Mouse (Mus musculus) kidney, postnatal 0 days (tissue): ENCODE results near the gene Rap1a. TPM values are rescaled to one million over a fixed set of nuclear protein-coding genes. Genes with fewer than 3 reads are reported as not detected.

Experiments
- ATAC-seq: fragments of 200-750 bp; cut with Nextera tagmentation; replicated peaks from 2 replicates; pipeline ENCODE4 v1.8.0; 2017; ENCODE audit warnings: low read depth, moderate number of reproducible peaks, moderate TSS enrichment, moderate library complexity; ENCODE audit not compliant: low FRiP score
- DNase-seq: peaks from one replicate; pipeline ENCODE4 v3.0.0-alpha.2; 2016; ENCODE audit warnings: low spot score
- H3K27ac ChIP-seq: fragments of 300-500 bp; sonication (generic); 2 replicates; pipeline ENCODE4 v1.5.1; 2014; ENCODE audit warnings: mild to moderate bottlenecking
- H3K27me3 ChIP-seq: fragments of 300-500 bp; sonication (generic); 2 replicates; pipeline ENCODE4 v1.6.1; 2014; ENCODE audit warnings: low read length, mixed read lengths; ENCODE audit not compliant: insufficient read depth
- H3K36me3 ChIP-seq: fragments of 300-500 bp; sonication (generic); 2 replicates; pipeline ENCODE4 v1.6.1; 2014; ENCODE audit warnings: low read length, mixed read lengths; ENCODE audit not compliant: insufficient read depth
- H3K4me1 ChIP-seq: fragments of 300-500 bp; sonication (generic); replicated peaks from 2 replicates; pipeline ENCODE4 v1.6.1; 2014; ENCODE audit warnings: antibody characterized with exemption, low read length, mixed read lengths; ENCODE audit not compliant: insufficient read depth
- H3K4me2 ChIP-seq: fragments of 300-500 bp; sonication (generic); 2 replicates; pipeline ENCODE4 v1.6.1; 2014; ENCODE audit warnings: mild to moderate bottlenecking, low read length, moderate library complexity, mixed read lengths
- H3K4me3 ChIP-seq: fragments of 300-500 bp; sonication (generic); replicated peaks from 2 replicates; pipeline ENCODE4 v1.5.1; 2014; ENCODE audit warnings: low read depth, low read length
- H3K9ac ChIP-seq: fragments of 300-500 bp; sonication (generic); 2 replicates; pipeline ENCODE4 v1.6.1; 2014; ENCODE audit warnings: low read depth, low read length
- H3K9me3 ChIP-seq: fragments of 300-500 bp; sonication (generic); replicated peaks from 2 replicates; pipeline ENCODE4 v1.6.1; 2016; ENCODE audit warnings: low read length, inconsistent platforms, mixed read lengths
- CTCF ChIP-seq: IDR thresholded peaks from 2 replicates; pipeline ENCODE4 v1.5.1; 2016; ENCODE audit warnings: antibody characterized with exemption, low read depth, mild to moderate bottlenecking, moderate library complexity
- WGBS: fragments of 180-500 bp; shearing (Covaris S2); extraction: QIAGEN DNeasy Blood & Tissue Kit; methylation state at CpG from one replicate; pipeline ENCODE4 v1.1.7; 2014; 5-methylcytosine and 5-hydroxymethylcytosine counted together
- polyA plus RNA-seq: library from polyadenylated mRNA; unstranded; fragments of >200 nt; fragmentation: Nextera tagmentation; extraction: Ambion mirVana; gene quantifications from 2 replicates; pipeline ENCODE4 v1.2.1, GENCODE M21; 2015

Gene Rap1a
- polyA plus RNA-seq, 1 experiment from 2014 or later: 111 TPM

DNA sequence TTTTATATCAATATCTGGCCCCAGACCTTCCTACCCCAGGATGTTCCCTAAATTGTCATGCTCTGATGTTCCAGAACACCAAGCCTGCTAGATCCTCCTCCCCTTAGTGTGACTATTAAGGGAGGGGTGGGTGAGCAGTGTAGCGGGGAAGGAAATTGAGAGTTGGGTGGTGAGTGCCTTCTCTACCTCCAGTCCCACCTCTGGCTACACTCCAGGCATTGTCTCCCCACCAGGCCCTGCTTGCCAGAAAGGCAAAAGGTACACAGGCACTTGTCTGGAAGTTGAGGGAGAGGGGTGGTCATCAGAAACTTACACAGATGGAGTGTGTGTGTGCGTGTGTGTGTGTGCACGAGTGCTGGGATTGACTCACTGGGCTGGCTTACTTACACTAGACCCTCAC lies 78.6 kb downstream of the Rap1a start:
- Histone ChIP-seq H3K4me3 (no peak overlapping the region), H3K9me3 (no peaks in the 10 kb centered on the region), H3K27me3 (no peaks in the 10 kb centered on the region), H3K4me1 (no peaks in the 10 kb centered on the region), H3K36me3 (no peaks in the 10 kb centered on the region), H3K27ac (no peak overlapping the region), H3K9ac (no peak overlapping the region), H3K4me2 (no peak overlapping the region)
- no peak for TF ChIP-seq CTCF
- 93% methylated on average over 3 of the region's 3 CpGs for WGBS
- DNase-seq (no peak), ATAC-seq (no peak)

DNA sequence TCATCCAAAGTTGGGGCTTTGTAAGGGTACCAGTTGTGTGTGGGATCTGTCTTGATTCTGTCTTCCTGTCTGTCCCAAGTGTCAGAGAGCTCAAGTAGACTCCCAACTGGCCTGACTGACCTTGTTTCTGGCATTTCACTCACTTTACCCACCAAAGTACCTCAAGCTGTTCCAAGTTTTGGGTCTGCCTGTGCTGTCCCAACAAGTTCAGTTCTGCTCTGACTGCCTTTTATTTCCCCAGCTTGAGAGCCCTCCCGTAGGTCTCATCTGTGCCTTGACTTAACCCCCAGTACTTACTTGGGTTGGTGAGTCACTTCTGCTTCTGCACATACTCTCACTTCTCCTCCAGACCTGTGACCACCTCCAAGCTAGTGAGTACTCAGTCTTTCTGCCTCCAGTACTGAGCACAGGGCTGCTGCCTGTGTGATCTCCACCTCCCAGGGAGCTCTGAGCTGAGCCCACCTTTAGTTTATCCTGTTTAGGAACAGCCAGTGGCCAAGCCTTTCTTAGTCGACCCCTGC lies 79.4 kb downstream of the Rap1a start:
- no peak overlapping the region for H3K9ac ChIP-seq
- no peak for TF ChIP-seq CTCF
- H3K4me1 ChIP-seq: no peaks in the 10 kb centered on the region
- no peaks in the 10 kb centered on the region for H3K36me3 ChIP-seq
- ATAC-seq: no peak
- WGBS: 69% methylated on average over 2 of the region's 2 CpGs
- no peak overlapping the region for H3K4me3 ChIP-seq
- no peak overlapping the region for H3K27ac ChIP-seq
- H3K4me2 ChIP-seq: no peak overlapping the region
- no peaks in the 10 kb centered on the region for H3K27me3 ChIP-seq
- DNase-seq: no peak
- H3K9me3 ChIP-seq: no peaks in the 10 kb centered on the region

DNA sequence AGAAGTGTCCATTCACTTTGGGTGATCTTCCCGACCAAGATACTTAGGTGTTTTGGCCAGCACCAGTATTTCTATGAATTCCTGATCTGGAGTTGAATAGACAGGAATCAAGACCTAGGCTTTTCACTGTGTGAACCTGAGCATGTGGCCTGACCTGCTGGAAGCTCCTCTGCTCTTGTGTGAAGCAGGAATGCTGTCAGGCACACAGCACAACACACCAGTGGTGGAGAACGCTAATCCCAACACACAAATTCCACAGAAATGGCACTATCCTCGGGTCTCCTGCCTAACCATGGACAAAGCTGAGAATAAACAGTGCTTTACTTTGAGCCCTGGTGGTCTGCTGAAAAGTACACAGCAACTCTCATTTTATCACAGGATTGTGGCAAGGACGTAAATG lies 80.6 kb downstream of the Rap1a start:
- Histone ChIP-seq H3K4me2 (no peak overlapping the region), H3K27ac (no peak overlapping the region), H3K36me3 (no peaks in the 10 kb centered on the region), H3K9ac (no peak overlapping the region), H3K4me1 (no peaks in the 10 kb centered on the region), H3K9me3 (no peaks in the 10 kb centered on the region), H3K27me3 (no peaks in the 10 kb centered on the region), H3K4me3 (no peak overlapping the region)
- TF ChIP-seq CTCF: no peak
- no peak for DNase-seq
- no peak for ATAC-seq
- 79% methylated on average over 4 of the region's 4 CpGs for WGBS

DNA sequence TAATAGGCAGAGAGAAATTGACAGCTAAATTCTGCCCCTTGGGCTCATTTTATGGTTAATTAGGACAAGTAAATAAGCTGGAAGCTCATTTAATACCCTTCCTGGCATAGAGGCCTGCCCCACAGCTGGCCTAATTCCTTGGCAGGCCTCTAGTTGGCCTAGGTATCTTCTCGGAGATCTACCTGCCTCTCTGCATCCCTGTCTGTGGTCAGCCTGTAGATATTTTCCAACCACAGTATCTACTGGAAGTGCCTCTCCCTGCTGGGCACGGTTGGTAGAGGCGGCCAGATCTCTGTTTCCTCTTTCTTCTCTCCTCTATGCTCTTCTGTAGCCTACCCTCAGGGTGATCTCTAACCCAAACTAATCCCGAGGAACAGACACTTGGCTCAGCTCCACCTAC lies 81.2 kb downstream of the Rap1a start:
- Histone ChIP-seq H3K9ac (no peak overlapping the region), H3K36me3 (no peaks in the 10 kb centered on the region), H3K4me2 (no peak overlapping the region), H3K27ac (no peak overlapping the region), H3K4me1 (no peaks in the 10 kb centered on the region), H3K27me3 (no peaks in the 10 kb centered on the region), H3K9me3 (no peaks in the 10 kb centered on the region), H3K4me3 (no peak overlapping the region)
- ATAC-seq (no peak), DNase-seq (no peak)
- WGBS: 75% methylated on average over 4 of the region's 4 CpGs
- TF ChIP-seq CTCF: no peak

DNA sequence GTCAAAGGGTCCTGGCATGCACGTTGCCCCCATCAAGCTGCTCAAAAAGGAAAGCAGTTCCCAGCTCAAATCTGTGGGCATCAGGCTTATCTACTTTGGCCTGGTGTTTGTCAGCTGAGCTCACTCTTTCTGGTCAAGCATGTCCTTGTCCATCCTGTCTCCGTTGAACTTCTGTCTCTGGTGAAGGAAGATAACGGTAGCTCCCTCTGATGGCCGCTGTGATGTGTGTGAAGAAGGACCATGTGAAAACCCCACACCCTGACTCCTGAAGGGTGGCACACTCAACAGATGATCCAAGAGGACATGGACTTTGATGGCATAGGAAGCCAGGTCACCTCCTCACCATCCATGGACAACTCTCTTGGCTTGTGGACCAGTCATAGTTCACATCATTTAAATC lies 82.4 kb downstream of the Rap1a start:
- H3K4me2 ChIP-seq: no peak overlapping the region
- no peak overlapping the region for H3K27ac ChIP-seq
- H3K4me3 ChIP-seq: no peak overlapping the region
- 30% methylated on average over 4 of the region's 4 CpGs for WGBS
- ATAC-seq (no peak), DNase-seq (no peak)
- H3K27me3 ChIP-seq: no peaks in the 10 kb centered on the region
- H3K9me3 ChIP-seq: no peaks in the 10 kb centered on the region
- no peak overlapping the region for H3K9ac ChIP-seq
- TF ChIP-seq CTCF: peak; percentile 39
- H3K36me3 ChIP-seq: no peaks in the 10 kb centered on the region
- H3K4me1 ChIP-seq: no peaks in the 10 kb centered on the region

DNA sequence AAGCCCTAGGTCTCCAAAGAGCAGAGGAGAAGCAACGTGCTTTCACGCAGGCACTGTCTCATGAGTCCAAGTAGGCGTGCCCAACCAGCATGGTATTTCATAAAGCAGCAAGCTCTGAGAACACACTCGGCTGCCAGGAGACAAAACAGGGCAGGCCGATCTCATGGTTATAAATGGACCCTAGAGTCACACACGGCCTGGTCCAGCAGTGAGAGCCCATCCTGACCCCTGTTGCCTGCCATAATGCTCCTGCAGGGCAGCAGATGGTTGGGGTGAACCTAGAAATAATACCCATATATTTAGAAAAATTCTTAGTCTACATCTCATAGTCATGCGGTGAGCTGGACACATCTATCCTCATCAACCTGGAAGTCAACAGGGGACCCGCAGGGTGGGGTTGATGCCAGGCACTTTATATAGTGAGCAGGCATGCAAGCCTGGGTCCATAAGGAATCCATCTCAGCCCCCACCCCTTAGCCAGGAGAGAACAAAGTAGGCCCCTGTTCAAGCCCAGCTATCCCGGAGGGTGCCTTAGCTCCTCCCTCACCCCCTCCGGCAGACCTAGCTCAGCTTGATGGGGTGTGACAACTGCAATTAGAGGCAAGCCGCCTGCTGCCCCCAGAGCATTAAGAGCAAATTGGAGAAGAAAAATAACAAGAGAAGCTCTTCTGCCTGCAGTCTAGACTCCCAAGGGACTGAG lies 83.1 kb downstream of the Rap1a start:
- 46% methylated on average over 11 of the region's 11 CpGs for WGBS
- no peak overlapping the region for H3K4me2 ChIP-seq
- no peak overlapping the region for H3K27ac ChIP-seq
- H3K36me3 ChIP-seq: no peaks in the 10 kb centered on the region
- H3K4me1 ChIP-seq: no peaks in the 10 kb centered on the region
- no peak for TF ChIP-seq CTCF
- no peak overlapping the region for H3K9ac ChIP-seq
- peak; percentile 31; the same call in 1 of the 2 replicates for ATAC-seq
- H3K4me3 ChIP-seq: no peak overlapping the region
- no peaks in the 10 kb centered on the region for H3K27me3 ChIP-seq
- H3K9me3 ChIP-seq: no peaks in the 10 kb centered on the region
- peak; percentile 68 for DNase-seq
